Mouse (Mus musculus): ENCODE data around the gene Abcb11.
"Not testable (repeated sequence)": the region's sequence is repeated elsewhere in the genome, so short reads cannot be mapped to it uniquely, and the experiment has no call there.

Gene Abcb11

GRCm38 (mm10) chr2:69342496-69343221, at the start of gene Abcb11:
TSS of gene Abcb11 (minus strand) at chr2:69342616.
- no peak for DNase-seq

GRCm38 (mm10) chr2:69386118-69386871, 43.9 kb upstream of the Abcb11 start:
- no peak for DNase-seq

GRCm38 (mm10) chr2:69382838-69383237, 40.4 kb upstream of the Abcb11 start:
- DNase-seq, result no peak

GRCm38 (mm10) chr2:69381740-69382139, 39.3 kb upstream of the Abcb11 start:
- peak; percentile 17 to 19 for DNase-seq

GRCm38 (mm10) chr2:69380281-69380680, 37.9 kb upstream of the Abcb11 start, which contains the start of gene Dhrs9:
TSS of gene Dhrs9 (plus strand) at chr2:69380445.
- DNase-seq, result no peak

- peak; percentile 11 to 33 for DNase-seq
Measured at GRCm38 (mm10) chr2:69379801-69380200, 37.4 kb upstream of the Abcb11 start.

GRCm38 (mm10) chr2:69376780-69377179, 34.4 kb upstream of the Abcb11 start:
- no peak for DNase-seq

- no peak for DNase-seq
Measured at GRCm38 (mm10) chr2:69365275-69365674, 22.9 kb upstream of the Abcb11 start.

- DNase-seq, result no peak
Measured at GRCm38 (mm10) chr2:69364831-69365230, 22.4 kb upstream of the Abcb11 start.

- DNase-seq, result not testable (repeated sequence)
Measured at GRCm38 (mm10) chr2:69355402-69355801, 13.0 kb upstream of the Abcb11 start.

- DNase-seq, result no peak
Measured at GRCm38 (mm10) chr2:69341506-69341905, 910 bp downstream of the Abcb11 start.

- not testable (repeated sequence) for DNase-seq
Measured at GRCm38 (mm10) chr2:69331523-69331922, 10.9 kb downstream of the Abcb11 start.

- DNase-seq, result no peak
Measured at GRCm38 (mm10) chr2:69328509-69329163, 13.8 kb downstream of the Abcb11 start.

GRCm38 (mm10) chr2:69324881-69325660, 17.3 kb downstream of the Abcb11 start:
- no peak for DNase-seq

GRCm38 (mm10) chr2:69323018-69323417, 19.4 kb downstream of the Abcb11 start:
- no peak for DNase-seq

GRCm38 (mm10) chr2:69321457-69321856, 21.0 kb downstream of the Abcb11 start:
- DNase-seq, result no peak

GRCm38 (mm10) chr2:69311337-69311736, 31.1 kb downstream of the Abcb11 start:
- no peak for DNase-seq

- no peak for DNase-seq
Measured at GRCm38 (mm10) chr2:69308136-69308535, 34.3 kb downstream of the Abcb11 start.

GRCm38 (mm10) chr2:69300568-69300967, 41.8 kb downstream of the Abcb11 start:
- DNase-seq, result not testable (repeated sequence)

- no peak for DNase-seq
Measured at GRCm38 (mm10) chr2:69294508-69294907, 47.9 kb downstream of the Abcb11 start.

GRCm38 (mm10) chr2:69288989-69289388, 53.4 kb downstream of the Abcb11 start:
- DNase-seq, result no peak

GRCm38 (mm10) chr2:69275875-69276274, 66.5 kb downstream of the Abcb11 start:
- peak; percentile 3 to 19 for DNase-seq

All from cerebellum, postnatal 10 days (tissue).